Mouse (Mus musculus): ENCODE data around the gene Ksr2. TPM values are rescaled to one million over a fixed set of nuclear protein-coding genes. Genes with fewer than 3 reads are reported as not detected.

Gene Ksr2
- total and polyA plus RNA-seq, 2 experiments from 2014 or later: 8.9 to 14.5 TPM

- no peak for ATAC-seq (ENCODE audit: low FRiP score)
- H3K4me1 ChIP-seq (ENCODE audit: insufficient read depth, low read length): no peaks in the 10 kb centered on the region
These were observed 95.9 kb downstream of the Ksr2 start for GRCm38 (mm10) chr5:117509511-117510375.

GRCm38 (mm10) chr5:117510864-117511263 lies 97.1 kb downstream of the Ksr2 start:
- Histone ChIP-seq H3K9ac (replicated peaks; ENCODE audit: low read length, poor library complexity, severe bottlenecking) (no peak overlapping the region), H3K4me1 (ENCODE audit: insufficient read depth, low read length) (no peaks in the 10 kb centered on the region), H3K36me3 (ENCODE audit: insufficient read depth, low read length) (no peaks in the 10 kb centered on the region), H3K27me3 (ENCODE audit: insufficient read depth, low read length) (no peaks in the 10 kb centered on the region), H3K9me3 (ENCODE audit: low read length) (no peaks in the 10 kb centered on the region), H3K27ac (ENCODE audit: low read depth, low read length) (no peak overlapping the region), H3K4me2 (ENCODE audit: low read depth, low read length, poor library complexity, severe bottlenecking) (no peak overlapping the region), H3K4me3 (ENCODE audit: low read depth, low read length) (no peak overlapping the region)
- no peak for TF ChIP-seq CTCF (IDR thresholded peaks at IDR 0.05)
- DNase-seq (ENCODE audit: low spot score) (no peak), ATAC-seq (ENCODE audit: low FRiP score) (no peak)
- WGBS: 77% methylated on average over 10 of the region's 10 CpGs

More at GRCm38 (mm10) chr5:117509511-117510375, 95.9 kb downstream of the Ksr2 start:
- 52% methylated on average over 18 of the region's 22 CpGs for WGBS
- peak; percentile 85 for TF ChIP-seq CTCF (IDR thresholded peaks at IDR 0.05)
- Histone ChIP-seq H3K4me3 (ENCODE audit: low read depth, low read length) (no peak overlapping the region), H3K9me3 (ENCODE audit: low read length) (no peaks in the 10 kb centered on the region), H3K9ac (replicated peaks; ENCODE audit: low read length, poor library complexity, severe bottlenecking) (no peak overlapping the region), H3K4me2 (ENCODE audit: low read depth, low read length, poor library complexity, severe bottlenecking) (no peak overlapping the region), H3K27me3 (ENCODE audit: insufficient read depth, low read length) (no peaks in the 10 kb centered on the region), H3K27ac (ENCODE audit: low read depth, low read length) (no peak overlapping the region), H3K36me3 (ENCODE audit: insufficient read depth, low read length) (no peaks in the 10 kb centered on the region)
- DNase-seq (ENCODE audit: low spot score): peak; percentile 69

- H3K4me1 ChIP-seq (ENCODE audit: insufficient read depth, low read length): no peaks in the 10 kb centered on the region
- ATAC-seq (ENCODE audit: low FRiP score): no peak
- no peak overlapping the region for H3K4me3 ChIP-seq (ENCODE audit: low read depth, low read length)
- no peak overlapping the region for H3K9ac ChIP-seq (replicated peaks; ENCODE audit: low read length, poor library complexity, severe bottlenecking)
- H3K27me3 ChIP-seq (ENCODE audit: insufficient read depth, low read length): no peaks in the 10 kb centered on the region
- no peaks in the 10 kb centered on the region for H3K9me3 ChIP-seq (ENCODE audit: low read length)
- WGBS: 91% methylated on average over 12 of the region's 12 CpGs
- no peak overlapping the region for H3K27ac ChIP-seq (ENCODE audit: low read depth, low read length)
- no peak overlapping the region for H3K4me2 ChIP-seq (ENCODE audit: low read depth, low read length, poor library complexity, severe bottlenecking)
- H3K36me3 ChIP-seq (ENCODE audit: insufficient read depth, low read length): no peaks in the 10 kb centered on the region
- TF ChIP-seq CTCF (IDR thresholded peaks at IDR 0.05): no peak
- no peak for DNase-seq (ENCODE audit: low spot score)
These were observed 101.6 kb downstream of the Ksr2 start for GRCm38 (mm10) chr5:117515396-117515795.

- no peak overlapping the region for H3K4me2 ChIP-seq (ENCODE audit: low read depth, low read length, poor library complexity, severe bottlenecking)
- H3K4me1 ChIP-seq (ENCODE audit: insufficient read depth, low read length): no peaks in the 10 kb centered on the region
- H3K9ac ChIP-seq (replicated peaks; ENCODE audit: low read length, poor library complexity, severe bottlenecking): no peak overlapping the region
- no peak for DNase-seq (ENCODE audit: low spot score)
- ATAC-seq (ENCODE audit: low FRiP score): no peak
- H3K36me3 ChIP-seq (ENCODE audit: insufficient read depth, low read length): no peaks in the 10 kb centered on the region
- no peaks in the 10 kb centered on the region for H3K27me3 ChIP-seq (ENCODE audit: insufficient read depth, low read length)
- no peak for TF ChIP-seq CTCF (IDR thresholded peaks at IDR 0.05)
- H3K4me3 ChIP-seq (ENCODE audit: low read depth, low read length): no peak overlapping the region
- 77% methylated on average over 7 of the region's 7 CpGs for WGBS
- no peaks in the 10 kb centered on the region for H3K9me3 ChIP-seq (ENCODE audit: low read length)
- H3K27ac ChIP-seq (ENCODE audit: low read depth, low read length): no peak overlapping the region
These were observed 102.1 kb downstream of the Ksr2 start for GRCm38 (mm10) chr5:117515861-117516260.

GRCm38 (mm10) chr5:117516597-117516996 lies 102.8 kb downstream of the Ksr2 start:
- TF ChIP-seq CTCF (IDR thresholded peaks at IDR 0.05): peak; percentile 92
- ATAC-seq (ENCODE audit: low FRiP score): no peak; the same call in 1 of the 2 replicates
- Histone ChIP-seq H3K27ac (ENCODE audit: low read depth, low read length) (no peak overlapping the region), H3K4me1 (ENCODE audit: insufficient read depth, low read length) (no peaks in the 10 kb centered on the region), H3K4me3 (ENCODE audit: low read depth, low read length) (no peak overlapping the region), H3K27me3 (ENCODE audit: insufficient read depth, low read length) (no peaks in the 10 kb centered on the region), H3K36me3 (ENCODE audit: insufficient read depth, low read length) (no peaks in the 10 kb centered on the region), H3K9me3 (ENCODE audit: low read length) (no peaks in the 10 kb centered on the region), H3K4me2 (ENCODE audit: low read depth, low read length, poor library complexity, severe bottlenecking) (no peak overlapping the region), H3K9ac (replicated peaks; ENCODE audit: low read length, poor library complexity, severe bottlenecking) (no peak overlapping the region)
- WGBS: 5% methylated on average over 8 of the region's 8 CpGs
- peak; percentile 76 for DNase-seq (ENCODE audit: low spot score)

GRCm38 (mm10) chr5:117519858-117520495 lies 106.2 kb downstream of the Ksr2 start:
- DNase-seq (ENCODE audit: low spot score) (no peak), ATAC-seq (ENCODE audit: low FRiP score) (no peak)
- Histone ChIP-seq H3K36me3 (ENCODE audit: insufficient read depth, low read length) (no peaks in the 10 kb centered on the region), H3K27ac (ENCODE audit: low read depth, low read length) (no peak overlapping the region), H3K4me3 (ENCODE audit: low read depth, low read length) (no peak overlapping the region), H3K4me1 (ENCODE audit: insufficient read depth, low read length) (no peaks in the 10 kb centered on the region), H3K27me3 (ENCODE audit: insufficient read depth, low read length) (no peaks in the 10 kb centered on the region), H3K9ac (replicated peaks; ENCODE audit: low read length, poor library complexity, severe bottlenecking) (no peak overlapping the region), H3K9me3 (ENCODE audit: low read length) (no peaks in the 10 kb centered on the region), H3K4me2 (ENCODE audit: low read depth, low read length, poor library complexity, severe bottlenecking) (no peak overlapping the region)
- peak; percentile 72 for TF ChIP-seq CTCF (IDR thresholded peaks at IDR 0.05)
- WGBS: 36% methylated on average over 4 of the region's 4 CpGs
